Mouse (Mus musculus): Measurements from ENCODE around the gene Kctd19. TPM values are rescaled to one million over a fixed set of nuclear protein-coding genes. Genes with fewer than 3 reads are reported as not detected.

The Kctd19 gene
- polyA plus RNA-seq, 1 experiment from 2014 or later, result not detected

- Histone ChIP-seq H3K4me3 (ENCODE audit: low read depth, low read length) (no peak overlapping the region), H3K9ac (ENCODE audit: low read length) (no peak overlapping the region), H3K9me3 (ENCODE audit: control insufficient read depth, low read length) (no peaks in the 10 kb centered on the region), H3K27me3 (ENCODE audit: control insufficient read depth, insufficient read depth, low read length) (no peaks in the 10 kb centered on the region), H3K27ac (ENCODE audit: low read depth, low read length) (no peak overlapping the region), H3K4me1 (ENCODE audit: control insufficient read depth, insufficient read depth, low read length) (no peaks in the 10 kb centered on the region), H3K36me3 (ENCODE audit: control insufficient read depth, insufficient read depth, low read length) (no peaks in the 10 kb centered on the region), H3K4me2 (ENCODE audit: low read depth) (no peak overlapping the region)
- WGBS, result 74% methylated on average over 5 of the region's 5 CpGs
- DNase-seq (ENCODE audit: low spot score), result no peak
- no peak for ATAC-seq (ENCODE audit: insufficient read depth, low FRiP score, low TSS enrichment)
Measured at GRCm38 (mm10) chr8:105434136-105434535, 20.8 kb upstream of the Kctd19 start.

- no peaks in the 10 kb centered on the region for H3K9me3 ChIP-seq (ENCODE audit: control insufficient read depth, low read length)
- H3K27ac ChIP-seq (ENCODE audit: low read depth, low read length), result no peak overlapping the region
- ATAC-seq (ENCODE audit: insufficient read depth, low FRiP score, low TSS enrichment), result no peak
- H3K4me2 ChIP-seq (ENCODE audit: low read depth), result no peak overlapping the region
- DNase-seq (ENCODE audit: low spot score), result no peak
- H3K36me3 ChIP-seq (ENCODE audit: control insufficient read depth, insufficient read depth, low read length), result no peaks in the 10 kb centered on the region
- H3K4me1 ChIP-seq (ENCODE audit: control insufficient read depth, insufficient read depth, low read length), result no peaks in the 10 kb centered on the region
- H3K9ac ChIP-seq (ENCODE audit: low read length), result no peak overlapping the region
- H3K4me3 ChIP-seq (ENCODE audit: low read depth, low read length), result no peak overlapping the region
- WGBS, result 54% methylated on average over 5 of the region's 5 CpGs
- no peaks in the 10 kb centered on the region for H3K27me3 ChIP-seq (ENCODE audit: control insufficient read depth, insufficient read depth, low read length)
Measured at GRCm38 (mm10) chr8:105433511-105433910, 20.2 kb upstream of the Kctd19 start.

- no peak overlapping the region for H3K4me3 ChIP-seq (ENCODE audit: low read depth, low read length)
- ATAC-seq (ENCODE audit: insufficient read depth, low FRiP score, low TSS enrichment) (no peak), DNase-seq (ENCODE audit: low spot score) (no peak)
- no peaks in the 10 kb centered on the region for H3K36me3 ChIP-seq (ENCODE audit: control insufficient read depth, insufficient read depth, low read length)
- 59% methylated on average over 6 of the region's 6 CpGs for WGBS
- H3K4me2 ChIP-seq (ENCODE audit: low read depth), result no peak overlapping the region
- no peak overlapping the region for H3K9ac ChIP-seq (ENCODE audit: low read length)
- H3K27ac ChIP-seq (ENCODE audit: low read depth, low read length), result no peak overlapping the region
- no peaks in the 10 kb centered on the region for H3K27me3 ChIP-seq (ENCODE audit: control insufficient read depth, insufficient read depth, low read length)
- no peaks in the 10 kb centered on the region for H3K4me1 ChIP-seq (ENCODE audit: control insufficient read depth, insufficient read depth, low read length)
- no peaks in the 10 kb centered on the region for H3K9me3 ChIP-seq (ENCODE audit: control insufficient read depth, low read length)
Measured at GRCm38 (mm10) chr8:105433021-105433420, 19.7 kb upstream of the Kctd19 start.

DNA sequence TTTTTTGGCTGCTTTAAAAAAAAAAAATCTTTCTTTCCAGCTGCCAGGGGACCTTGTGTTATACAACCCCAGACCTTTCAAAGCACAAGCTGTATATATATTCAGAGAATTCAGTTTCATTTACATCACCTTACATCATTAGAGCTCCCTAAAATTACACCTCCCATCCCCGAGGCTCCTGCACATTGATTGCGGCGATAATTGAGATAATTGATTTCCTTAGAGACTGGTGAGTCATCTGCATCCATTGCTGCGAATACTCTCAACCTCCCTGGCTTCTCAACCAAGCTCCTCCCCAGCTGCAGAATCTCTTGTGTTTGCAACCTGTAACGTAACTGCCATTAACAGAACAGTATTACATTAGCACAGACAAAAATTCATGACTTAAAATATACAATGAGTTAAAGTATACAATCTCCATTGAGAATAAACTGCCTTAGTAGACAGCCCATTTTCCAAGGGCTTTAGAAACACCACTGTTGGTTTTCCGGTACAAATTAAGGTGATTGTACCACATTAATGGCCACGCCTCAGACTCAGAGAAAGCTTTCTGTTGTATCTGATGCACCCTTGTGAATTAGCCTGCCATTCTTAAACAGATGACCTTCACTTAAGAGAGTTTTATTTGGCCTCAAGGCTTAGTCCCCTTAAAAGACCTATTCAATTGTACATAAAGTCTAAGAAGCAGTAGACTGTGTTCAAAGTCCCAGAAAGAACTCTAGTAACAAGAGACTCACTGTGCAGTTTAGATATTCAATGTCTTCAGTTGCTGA is 18.6 kb upstream of the Kctd19 start:
- H3K4me1 ChIP-seq (ENCODE audit: control insufficient read depth, insufficient read depth, low read length), result no peaks in the 10 kb centered on the region
- H3K9me3 ChIP-seq (ENCODE audit: control insufficient read depth, low read length), result no peaks in the 10 kb centered on the region
- no peak overlapping the region for H3K4me3 ChIP-seq (ENCODE audit: low read depth, low read length)
- 49% methylated on average over 7 of the region's 7 CpGs for WGBS
- no peak overlapping the region for H3K9ac ChIP-seq (ENCODE audit: low read length)
- DNase-seq (ENCODE audit: low spot score), result no peak
- ATAC-seq (ENCODE audit: insufficient read depth, low FRiP score, low TSS enrichment), result no peak
- H3K27me3 ChIP-seq (ENCODE audit: control insufficient read depth, insufficient read depth, low read length), result no peaks in the 10 kb centered on the region
- no peak overlapping the region for H3K4me2 ChIP-seq (ENCODE audit: low read depth)
- H3K27ac ChIP-seq (ENCODE audit: low read depth, low read length), result no peak overlapping the region
- no peaks in the 10 kb centered on the region for H3K36me3 ChIP-seq (ENCODE audit: control insufficient read depth, insufficient read depth, low read length)

DNA sequence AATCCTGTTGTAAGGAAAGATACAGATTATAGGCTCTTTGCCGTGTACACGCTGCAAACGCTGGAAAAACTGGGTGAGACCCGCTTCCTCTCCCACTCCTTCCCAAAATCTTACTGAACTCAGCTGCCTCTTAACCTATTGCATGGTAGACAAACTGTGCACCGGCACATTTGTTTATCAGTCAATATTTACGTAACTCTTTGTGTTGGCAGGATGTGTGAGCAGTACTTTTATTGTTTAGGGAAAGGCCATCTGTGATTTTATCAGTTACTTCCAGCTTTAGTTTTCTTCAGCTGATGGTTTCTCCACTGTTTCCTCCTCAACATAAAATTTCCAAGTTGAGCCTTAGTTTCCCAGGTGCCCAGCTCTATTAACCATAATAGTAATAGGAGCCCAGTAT is 13.6 kb upstream of the Kctd19 start:
- ATAC-seq (ENCODE audit: insufficient read depth, low FRiP score, low TSS enrichment) (no peak), DNase-seq (ENCODE audit: low spot score) (no peak)
- no peak overlapping the region for H3K9ac ChIP-seq (ENCODE audit: low read length)
- WGBS, result 83% methylated on average over 6 of the region's 6 CpGs
- H3K36me3 ChIP-seq (ENCODE audit: control insufficient read depth, insufficient read depth, low read length), result no peaks in the 10 kb centered on the region
- no peak overlapping the region for H3K4me2 ChIP-seq (ENCODE audit: low read depth)
- H3K27me3 ChIP-seq (ENCODE audit: control insufficient read depth, insufficient read depth, low read length), result no peaks in the 10 kb centered on the region
- no peaks in the 10 kb centered on the region for H3K9me3 ChIP-seq (ENCODE audit: control insufficient read depth, low read length)
- no peaks in the 10 kb centered on the region for H3K4me1 ChIP-seq (ENCODE audit: control insufficient read depth, insufficient read depth, low read length)
- no peak overlapping the region for H3K27ac ChIP-seq (ENCODE audit: low read depth, low read length)
- no peak overlapping the region for H3K4me3 ChIP-seq (ENCODE audit: low read depth, low read length)

DNA sequence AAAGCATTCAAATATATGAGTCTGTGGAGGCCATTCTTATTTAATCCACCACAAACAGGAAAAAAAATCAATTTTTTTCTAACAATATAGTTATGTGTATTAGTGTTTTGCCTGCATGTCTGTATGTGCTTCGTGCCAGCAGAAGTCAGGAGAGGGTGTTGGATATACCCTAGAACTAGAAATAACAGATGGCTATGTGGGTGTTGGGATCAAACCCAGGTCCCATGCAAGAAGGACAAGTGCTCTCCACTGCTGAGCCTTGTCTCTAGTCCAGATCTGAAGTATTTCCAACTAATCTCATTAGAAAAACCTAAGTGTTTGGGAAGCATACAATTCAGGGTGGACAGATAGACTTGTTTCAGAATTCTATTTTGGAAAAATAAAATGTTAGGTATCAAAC is 8.7 kb upstream of the Kctd19 start:
- WGBS, result 64% methylated on average over 1 of the region's 1 CpGs
- no peaks in the 10 kb centered on the region for H3K4me1 ChIP-seq (ENCODE audit: control insufficient read depth, insufficient read depth, low read length)
- no peaks in the 10 kb centered on the region for H3K36me3 ChIP-seq (ENCODE audit: control insufficient read depth, insufficient read depth, low read length)
- H3K27me3 ChIP-seq (ENCODE audit: control insufficient read depth, insufficient read depth, low read length), result no peaks in the 10 kb centered on the region
- no peak overlapping the region for H3K27ac ChIP-seq (ENCODE audit: low read depth, low read length)
- DNase-seq (ENCODE audit: low spot score) (no peak), ATAC-seq (ENCODE audit: insufficient read depth, low FRiP score, low TSS enrichment) (no peak)
- H3K4me3 ChIP-seq (ENCODE audit: low read depth, low read length), result no peak overlapping the region
- no peak overlapping the region for H3K9ac ChIP-seq (ENCODE audit: low read length)
- no peak overlapping the region for H3K4me2 ChIP-seq (ENCODE audit: low read depth)
- H3K9me3 ChIP-seq (ENCODE audit: control insufficient read depth, low read length), result no peaks in the 10 kb centered on the region

GRCm38 (mm10) chr8:105419800-105420199 is 6.5 kb upstream of the Kctd19 start:
- H3K9me3 ChIP-seq (ENCODE audit: control insufficient read depth, low read length), result no peaks in the 10 kb centered on the region
- no peaks in the 10 kb centered on the region for H3K4me1 ChIP-seq (ENCODE audit: control insufficient read depth, insufficient read depth, low read length)
- WGBS, result 89% methylated on average over 4 of the region's 4 CpGs
- ATAC-seq (ENCODE audit: insufficient read depth, low FRiP score, low TSS enrichment) (no peak), DNase-seq (ENCODE audit: low spot score) (no peak)
- H3K4me2 ChIP-seq (ENCODE audit: low read depth), result no peak overlapping the region
- H3K9ac ChIP-seq (ENCODE audit: low read length), result no peak overlapping the region
- 0 out of 2 replicates have a peak, but pooled peaks cover 4% of the 10 kb centered on the region for H3K27me3 ChIP-seq (ENCODE audit: control insufficient read depth, insufficient read depth, low read length)
- H3K4me3 ChIP-seq (ENCODE audit: low read depth, low read length), result no peak overlapping the region
- H3K27ac ChIP-seq (ENCODE audit: low read depth, low read length), result no peak overlapping the region
- H3K36me3 ChIP-seq (ENCODE audit: control insufficient read depth, insufficient read depth, low read length), result no peaks in the 10 kb centered on the region

GRCm38 (mm10) chr8:105418992-105419391 is 5.7 kb upstream of the Kctd19 start:
- no peaks in the 10 kb centered on the region for H3K9me3 ChIP-seq (ENCODE audit: control insufficient read depth, low read length)
- no peak overlapping the region for H3K9ac ChIP-seq (ENCODE audit: low read length)
- no peak for ATAC-seq (ENCODE audit: insufficient read depth, low FRiP score, low TSS enrichment)
- peaks cover 6% of the 10 kb centered on the region; the same call in 1 of the 2 replicates for H3K27me3 ChIP-seq (ENCODE audit: control insufficient read depth, insufficient read depth, low read length)
- H3K4me3 ChIP-seq (ENCODE audit: low read depth, low read length), result no peak overlapping the region
- H3K4me2 ChIP-seq (ENCODE audit: low read depth), result no peak overlapping the region
- 92% methylated on average over 2 of the region's 2 CpGs for WGBS
- no peaks in the 10 kb centered on the region for H3K36me3 ChIP-seq (ENCODE audit: control insufficient read depth, insufficient read depth, low read length)
- no peak overlapping the region for H3K27ac ChIP-seq (ENCODE audit: low read depth, low read length)
- no peak for DNase-seq (ENCODE audit: low spot score)
- H3K4me1 ChIP-seq (ENCODE audit: control insufficient read depth, insufficient read depth, low read length), result no peaks in the 10 kb centered on the region

GRCm38 (mm10) chr8:105409947-105410346 is 3.4 kb downstream of the Kctd19 start:
- no peak for ATAC-seq (ENCODE audit: insufficient read depth, low FRiP score, low TSS enrichment)
- Histone ChIP-seq H3K9ac (ENCODE audit: low read length) (no peak overlapping the region), H3K27me3 (ENCODE audit: control insufficient read depth, insufficient read depth, low read length) (peaks cover 6% of the 10 kb centered on the region; the same call in 1 of the 2 replicates), H3K9me3 (ENCODE audit: control insufficient read depth, low read length) (no peaks in the 10 kb centered on the region), H3K4me3 (ENCODE audit: low read depth, low read length) (no peak overlapping the region), H3K4me2 (ENCODE audit: low read depth) (no peak overlapping the region), H3K4me1 (ENCODE audit: control insufficient read depth, insufficient read depth, low read length) (no peaks in the 10 kb centered on the region), H3K27ac (ENCODE audit: low read depth, low read length) (no peak overlapping the region), H3K36me3 (ENCODE audit: control insufficient read depth, insufficient read depth, low read length) (no peaks in the 10 kb centered on the region)
- DNase-seq (ENCODE audit: low spot score), result no peak
- 97% methylated on average over 6 of the region's 6 CpGs for WGBS
